Mouse (Mus musculus) spleen, postnatal 10 days (tissue): ENCODE measurements around the gene Ddx60.
"Not testable (repeated sequence)": the region's sequence is repeated elsewhere in the genome, so short reads cannot be mapped to it uniquely, and the experiment has no call there.

Experiments
- DNase-seq, 2 experiments: peaks; one replicate each; pipeline ENCODE4 v3.0.0; 2021 to 2022; ENCODE audit warnings: low spot score in 2 of 2

Gene Ddx60

DNA sequence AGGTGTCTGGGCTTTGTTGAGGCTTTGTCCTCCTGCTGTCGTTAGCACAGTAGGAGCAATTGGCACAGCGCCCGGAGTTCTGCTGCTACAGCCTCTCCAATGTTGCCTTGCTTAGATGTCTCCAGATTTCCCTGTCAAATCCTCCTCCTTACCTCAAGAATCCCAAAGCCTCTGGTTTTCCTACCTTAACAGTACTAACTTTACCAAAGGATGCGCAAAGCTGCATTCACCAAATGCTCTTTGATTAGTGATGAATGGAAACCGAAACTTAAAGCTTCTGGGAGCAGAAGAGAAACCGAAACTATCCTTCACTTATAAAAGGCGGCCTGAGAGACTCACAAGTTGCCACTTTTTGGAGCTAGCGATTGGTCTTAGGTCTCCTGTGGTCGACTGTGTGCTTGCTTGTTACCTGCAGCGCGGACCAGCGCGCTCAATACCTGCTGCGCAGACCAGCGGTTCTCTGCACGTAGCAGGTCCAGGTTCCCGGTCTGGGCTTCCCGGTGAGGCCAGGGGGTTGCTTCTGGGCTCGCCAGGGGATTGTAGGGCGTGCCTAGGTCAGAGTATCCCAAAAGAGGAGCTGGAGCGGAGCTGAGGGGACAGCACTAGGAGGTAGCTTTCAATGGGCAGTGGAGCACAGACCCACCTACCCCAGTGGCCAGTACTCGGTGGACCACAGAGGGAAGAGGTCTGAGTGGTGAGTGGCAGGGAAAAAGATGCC is at the start of gene Ddx60:
Gene Ddx60 (plus strand): TSS at position 311 of the 718 bp plus-strand sequence.
- DNase-seq = peak; percentile 18 to 57

DNA sequence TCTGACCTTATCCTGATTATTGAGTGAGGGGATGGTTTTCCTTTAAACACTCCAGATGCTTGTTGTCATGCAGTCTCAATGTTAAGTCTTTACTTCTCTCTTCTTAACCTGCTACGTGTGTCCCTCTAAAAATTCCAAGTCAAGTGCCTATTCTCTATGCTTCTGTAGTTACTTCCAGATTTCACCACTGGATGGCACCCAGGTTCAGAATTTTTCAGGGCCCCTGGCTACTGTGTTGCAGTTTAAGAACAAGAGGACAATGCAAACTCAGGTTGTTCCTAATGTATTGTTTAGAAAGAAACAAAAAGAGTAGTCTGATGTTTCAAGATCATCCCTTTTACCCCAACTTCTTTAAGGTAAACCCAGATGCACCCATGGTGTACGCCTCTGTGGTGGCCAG is 33.8 kb upstream of the Ddx60 start:
- peak in 1 of 2 experiments; percentile 29 for DNase-seq

DNA sequence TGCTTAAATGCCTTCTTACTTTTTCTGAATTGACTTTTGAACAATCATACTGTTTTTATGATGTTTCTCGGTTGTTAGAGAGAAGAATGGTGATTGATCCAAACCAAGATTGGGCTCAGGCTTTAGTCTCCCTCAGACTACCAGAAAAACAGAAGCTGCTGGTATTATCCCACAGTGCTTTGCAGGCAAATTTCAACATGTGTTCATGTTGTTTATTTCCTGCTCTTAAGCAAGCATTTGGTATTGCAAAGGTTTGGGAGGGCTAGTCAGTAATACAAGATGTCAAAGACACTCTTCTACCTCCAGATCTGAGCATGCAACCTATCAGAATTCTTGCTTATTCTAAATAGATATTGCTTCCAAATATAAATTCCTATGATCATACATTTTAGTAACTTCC is 31.1 kb upstream of the Ddx60 start:
- DNase-seq = no peak

DNA sequence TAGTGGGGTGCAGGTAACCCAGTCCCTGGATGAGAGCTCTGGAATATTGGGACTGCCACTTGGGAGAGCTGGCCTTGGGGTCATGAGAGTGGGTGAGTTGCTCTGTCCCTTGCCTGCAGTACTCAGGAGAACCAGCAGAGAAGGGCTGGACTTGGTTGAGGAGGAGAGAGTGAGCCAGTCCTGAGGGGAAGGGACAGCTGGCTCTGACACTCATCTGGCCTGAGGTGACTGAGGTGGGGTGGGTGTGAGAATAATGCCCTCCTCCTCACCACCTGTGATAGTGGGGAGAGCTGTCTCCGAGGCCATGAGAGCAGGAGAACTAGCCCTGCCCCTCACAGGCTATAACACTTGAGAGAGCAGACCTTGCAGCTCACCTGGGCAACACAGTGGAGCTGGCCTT is 30.5 kb upstream of the Ddx60 start:
- DNase-seq = no peak

DNA sequence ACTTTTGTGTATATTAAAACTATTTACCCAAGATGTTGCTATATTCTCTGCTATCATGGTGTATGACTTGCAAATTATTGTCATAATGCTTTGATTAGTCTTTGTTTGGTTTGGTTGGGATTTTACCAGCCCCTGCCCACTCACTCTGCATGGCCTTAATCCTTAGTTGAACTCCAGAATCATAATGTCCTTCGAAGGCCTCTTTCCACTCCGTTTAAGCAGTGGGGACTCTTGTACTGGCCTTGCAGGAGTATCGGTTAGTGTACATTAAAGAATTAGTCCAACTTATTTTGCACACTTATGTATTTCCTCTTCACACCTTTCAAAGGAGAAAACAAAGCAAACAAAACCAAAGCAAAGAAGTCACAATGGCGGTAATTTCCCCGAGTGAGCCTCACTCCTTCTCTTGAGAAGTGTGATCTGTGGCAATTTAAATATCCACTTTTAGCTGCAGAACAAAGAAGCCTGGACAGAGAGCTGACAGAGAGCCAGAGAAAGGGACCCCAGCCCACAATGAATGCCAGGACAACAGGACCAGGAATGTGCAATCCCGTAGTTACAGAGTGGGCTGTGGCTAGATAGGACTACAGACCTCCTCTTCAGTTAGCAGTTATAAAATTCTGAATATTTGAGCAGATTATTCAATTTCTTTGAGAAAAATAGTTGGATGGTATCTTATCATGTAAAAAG is 26.7 kb upstream of the Ddx60 start:
- DNase-seq = no peak

DNA sequence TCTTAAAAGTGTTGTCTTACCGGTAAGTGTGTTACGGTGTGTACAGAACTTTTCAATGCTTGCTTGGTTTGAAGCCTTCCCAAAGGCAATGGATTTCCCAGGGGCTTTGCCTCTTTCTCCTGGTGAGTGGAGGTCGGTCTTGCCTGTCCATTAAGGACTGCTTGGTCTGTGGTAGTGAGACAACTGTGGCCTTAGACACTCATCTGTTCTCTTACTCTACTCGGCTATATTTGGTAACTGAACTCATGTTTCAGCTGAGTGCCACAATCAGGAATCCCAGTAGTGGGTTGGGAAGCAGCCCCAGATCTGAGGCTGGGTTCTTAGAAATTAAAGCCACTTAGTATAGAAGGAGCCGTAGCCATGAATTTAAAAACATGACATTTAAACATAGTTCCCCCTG is 25.4 kb upstream of the Ddx60 start, which contains the start of gene Palld:
Gene Palld (minus strand): TSS at position 170 of the 400 bp plus-strand sequence.
- DNase-seq = no peak

DNA sequence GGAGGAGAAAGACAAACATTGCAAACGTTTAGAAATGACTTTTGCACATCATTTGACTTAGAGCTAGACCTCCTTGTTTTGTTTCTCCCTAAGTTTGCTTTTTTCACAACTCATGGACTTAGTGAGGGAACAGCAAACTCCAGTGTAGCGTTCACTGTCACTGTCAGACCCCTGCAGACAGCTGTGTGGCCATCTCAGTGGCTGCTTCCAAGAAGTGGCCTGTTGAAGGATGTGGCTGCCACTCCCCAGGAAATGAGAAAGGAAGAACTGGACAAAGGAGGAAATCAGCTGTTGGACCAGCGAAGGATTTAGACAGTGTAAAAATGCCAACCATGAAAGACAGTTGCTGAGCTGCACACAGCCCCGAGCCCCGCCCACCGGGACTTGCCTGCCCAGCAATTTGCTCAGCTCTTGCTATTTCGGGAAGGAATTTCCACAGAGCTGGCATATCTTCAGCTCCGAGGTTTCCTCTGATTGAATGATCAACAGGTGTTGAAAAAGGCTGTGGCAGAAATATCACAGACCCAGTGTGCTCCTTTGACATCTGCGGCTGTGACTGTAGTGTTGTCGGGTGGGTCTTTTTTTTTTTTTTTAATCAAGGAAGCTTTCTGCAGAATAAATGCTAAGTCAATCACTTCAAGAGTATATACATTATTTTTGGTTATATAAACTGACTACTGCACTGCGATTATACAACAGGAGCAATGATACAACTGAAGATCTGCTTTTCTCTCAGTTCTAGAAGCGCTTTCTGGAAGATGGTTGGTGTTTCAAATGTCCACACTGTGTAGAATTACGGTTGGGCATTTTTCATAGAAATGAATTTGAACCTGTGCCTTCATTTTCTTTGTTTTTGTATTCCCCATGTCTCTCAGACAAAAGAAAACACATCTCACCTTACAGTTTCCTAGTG is 19.3 kb upstream of the Ddx60 start:
- DNase-seq = peak in 1 of 2 experiments; percentile 18

DNA sequence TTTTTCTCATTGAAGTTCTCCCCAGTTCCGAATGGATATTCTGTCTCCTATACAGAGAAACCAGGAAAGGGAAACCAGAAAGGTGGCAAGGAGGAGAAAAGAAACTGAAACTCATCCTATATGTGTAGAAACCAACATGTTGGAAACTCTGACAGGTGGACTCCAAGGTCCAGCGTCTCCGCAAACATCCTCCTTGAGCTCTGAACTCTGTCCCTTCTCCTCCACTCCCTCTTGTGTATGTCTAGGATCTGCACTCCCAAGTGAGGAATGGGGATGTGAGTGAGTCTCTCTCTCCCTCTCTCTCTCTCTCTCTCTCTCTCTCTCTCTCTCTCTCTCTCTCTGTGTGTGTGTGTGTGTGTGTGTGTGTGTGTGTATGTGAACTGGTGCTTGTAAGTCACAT is 18.6 kb upstream of the Ddx60 start:
- DNase-seq = no peak

DNA sequence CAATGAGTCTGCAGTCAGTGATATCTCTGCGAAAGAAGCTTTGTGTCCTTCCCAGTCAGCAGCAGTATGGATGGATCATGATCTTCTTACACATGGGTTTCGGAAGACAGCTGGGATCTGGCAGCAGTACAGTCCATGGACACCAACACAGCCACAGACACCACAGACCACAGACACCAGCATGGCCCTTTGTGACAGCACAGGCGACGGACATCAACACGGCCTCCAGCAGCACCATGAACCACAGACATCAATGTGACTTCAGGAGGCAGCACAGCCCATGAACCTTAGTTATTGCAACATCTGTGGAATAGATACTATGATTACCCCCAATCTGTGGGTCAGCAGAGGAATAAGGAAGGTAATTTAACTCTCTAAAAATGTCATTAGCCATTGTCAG is 15.1 kb upstream of the Ddx60 start:
- no peak for DNase-seq

DNA sequence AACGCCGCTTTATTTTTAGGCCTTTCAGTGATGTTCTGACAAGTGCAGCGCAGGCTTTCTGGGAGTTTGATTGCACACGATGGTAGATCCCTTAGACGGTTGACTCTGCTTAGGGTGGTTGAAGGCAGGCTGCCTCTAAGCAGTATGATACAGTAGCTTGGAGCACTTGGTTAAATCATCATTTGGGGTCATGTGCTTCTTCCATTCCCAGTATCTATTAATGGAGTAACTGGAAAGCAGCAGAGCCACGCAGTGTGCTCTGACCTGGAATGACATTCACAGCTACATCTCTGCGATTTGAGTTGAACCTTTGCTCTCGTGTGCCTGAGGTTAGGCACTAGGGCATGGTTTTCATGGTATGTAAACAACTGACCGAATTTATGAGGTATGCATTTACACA is 13.9 kb upstream of the Ddx60 start:
- DNase-seq = no peak

DNA sequence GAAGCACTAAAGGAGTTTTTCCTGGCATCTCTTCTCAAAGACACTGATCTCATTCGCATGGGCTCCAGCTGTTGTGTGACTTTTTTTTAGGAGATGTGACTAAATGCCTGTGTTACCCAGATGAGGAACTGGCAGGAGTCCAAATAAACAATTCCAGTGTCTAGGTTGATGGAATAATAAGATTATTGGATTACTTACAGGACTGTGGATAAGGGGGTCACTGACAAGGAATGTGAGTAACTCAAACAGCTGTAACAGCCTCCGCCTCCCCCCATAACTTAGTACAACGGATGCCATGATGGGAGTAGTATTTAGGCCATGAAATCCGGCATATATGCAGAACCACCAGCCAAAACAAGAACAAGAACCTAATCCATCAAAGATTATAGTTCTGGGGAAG is 10.6 kb upstream of the Ddx60 start:
- DNase-seq = no peak

DNA sequence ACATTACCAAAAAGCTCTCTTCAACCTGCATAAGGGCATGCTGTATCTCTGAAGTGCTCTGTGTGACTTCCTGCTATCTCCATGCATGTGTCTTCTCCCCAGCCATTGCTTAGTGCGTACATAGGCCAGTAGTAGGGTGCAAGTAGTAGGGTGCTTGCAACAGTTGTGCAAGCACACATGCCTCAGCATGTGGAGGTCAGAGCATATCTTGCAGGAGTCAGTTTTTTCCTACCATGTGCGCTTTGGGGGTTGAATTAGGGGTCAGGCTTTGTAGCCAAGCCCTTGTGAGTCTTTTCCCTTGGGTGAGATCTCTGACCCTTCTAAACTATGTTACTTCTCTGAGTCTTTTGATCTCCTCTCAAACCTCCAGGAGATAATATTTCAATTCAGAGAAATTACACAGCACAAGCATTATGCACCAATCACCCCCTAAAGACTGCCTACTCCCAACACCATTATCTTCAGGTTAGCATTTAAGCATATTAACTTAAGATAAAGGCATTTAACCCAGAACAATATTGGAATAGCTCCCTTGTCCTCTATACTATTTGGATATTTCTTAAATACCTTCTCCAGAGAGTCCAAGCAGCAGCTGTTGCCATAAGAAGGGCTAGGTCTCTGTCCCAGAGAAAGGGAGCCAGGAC is 8.6 kb upstream of the Ddx60 start:
- DNase-seq = no peak

DNA sequence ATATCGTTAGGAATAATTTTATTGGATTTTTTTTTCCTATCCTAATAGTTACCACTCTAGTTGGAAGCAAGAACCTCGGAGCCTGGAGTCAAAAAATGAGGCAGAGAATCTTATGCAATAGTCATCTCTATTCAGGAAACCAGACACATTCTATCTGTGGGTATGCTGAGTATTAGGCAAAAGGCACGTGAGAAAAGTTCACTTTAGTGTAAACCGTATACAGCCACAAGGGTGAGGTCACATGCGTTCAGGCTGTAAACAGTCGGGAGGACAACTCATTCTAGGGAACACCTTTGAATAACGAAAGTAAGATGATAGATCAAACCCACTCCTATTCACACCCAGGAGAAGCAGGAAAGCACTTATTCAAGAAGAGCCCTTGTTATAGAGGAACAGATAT is 7.5 kb upstream of the Ddx60 start:
- DNase-seq = no peak

DNA sequence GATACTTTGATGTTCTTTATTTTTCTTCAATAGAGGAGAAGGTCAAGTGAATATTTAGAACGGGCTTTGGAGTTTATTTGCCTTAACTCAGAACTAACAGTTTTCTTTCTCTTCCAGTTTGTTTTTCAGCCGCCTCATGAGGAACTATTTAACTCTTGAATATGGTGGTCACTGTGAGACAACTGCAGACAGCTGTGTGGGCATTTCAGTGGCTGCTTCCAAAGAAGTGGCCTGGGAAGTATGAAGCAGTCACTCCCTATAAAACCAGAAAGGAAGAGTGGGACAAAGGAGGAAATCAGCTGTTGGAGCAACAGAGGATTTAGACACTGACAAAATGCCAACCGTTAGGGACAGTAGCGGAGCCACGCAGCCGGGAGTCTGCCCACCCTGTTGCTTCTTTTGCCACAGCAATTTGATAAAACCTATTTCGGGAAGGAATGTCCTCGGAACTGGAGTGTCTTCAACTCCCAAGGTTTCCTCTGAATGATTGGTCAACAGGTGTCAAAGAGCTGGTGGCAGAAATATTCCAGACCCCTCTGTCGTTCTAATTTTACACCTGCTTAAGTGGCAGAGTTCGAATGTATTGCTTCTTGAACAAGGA is 6.3 kb upstream of the Ddx60 start:
- no peak for DNase-seq

DNA sequence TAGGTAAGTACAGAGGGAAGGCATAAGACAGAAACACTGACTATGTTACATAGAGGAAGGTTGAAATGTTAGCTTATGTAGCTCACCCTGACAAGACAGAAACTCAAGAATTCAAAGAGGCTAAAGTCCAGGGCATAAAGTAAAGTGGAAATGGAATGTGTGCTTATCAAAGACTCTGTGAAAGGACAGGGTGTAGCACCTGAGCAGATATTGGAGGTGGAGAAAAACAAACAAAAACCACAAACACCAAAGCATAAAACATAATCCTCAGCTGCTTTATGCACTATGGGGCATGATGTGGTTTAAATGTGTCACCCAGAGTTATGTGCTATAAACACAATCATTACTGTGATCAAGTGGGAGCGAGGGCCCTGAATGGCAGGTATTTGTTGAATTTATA is 3.4 kb upstream of the Ddx60 start:
- no peak for DNase-seq

DNA sequence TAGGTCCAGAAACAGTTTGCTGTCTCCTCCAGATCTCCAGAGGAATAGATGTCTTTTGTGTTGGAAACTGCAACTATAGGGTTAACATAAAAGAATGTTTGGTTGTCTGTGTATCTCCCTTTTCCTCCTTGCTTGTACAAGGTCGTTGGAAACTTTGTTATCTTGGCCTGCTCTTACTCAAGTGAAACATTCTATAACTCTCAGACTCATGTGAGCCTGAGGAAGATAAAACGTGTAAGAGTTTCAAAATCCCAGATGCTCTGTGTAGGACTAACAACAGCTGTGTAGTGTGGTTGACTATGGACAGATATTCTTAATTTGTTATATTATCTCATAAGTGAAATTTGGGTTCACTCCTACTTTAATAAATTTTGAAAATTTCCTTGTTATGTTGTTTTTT is 5.4 kb downstream of the Ddx60 start:
- no peak for DNase-seq

DNA sequence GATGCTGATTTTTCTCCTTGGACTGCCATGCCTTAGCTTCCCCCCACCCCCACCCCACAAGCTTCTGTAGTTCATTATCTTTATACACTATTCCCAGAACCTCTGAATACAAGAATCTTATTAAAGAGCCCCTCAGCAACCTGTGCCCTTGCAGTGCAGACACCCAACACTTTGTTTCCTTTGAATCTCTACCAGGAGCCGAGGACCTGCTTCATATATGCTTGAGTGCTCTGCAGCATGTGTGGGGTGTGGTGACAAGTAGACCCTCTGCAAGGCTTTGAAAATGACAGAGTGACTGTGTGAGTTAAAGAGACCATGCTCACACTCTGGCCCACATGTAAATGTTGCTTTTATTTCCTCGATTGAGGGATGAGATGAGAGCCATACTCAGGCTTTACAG is 9.7 kb downstream of the Ddx60 start:
- no peak for DNase-seq

DNA sequence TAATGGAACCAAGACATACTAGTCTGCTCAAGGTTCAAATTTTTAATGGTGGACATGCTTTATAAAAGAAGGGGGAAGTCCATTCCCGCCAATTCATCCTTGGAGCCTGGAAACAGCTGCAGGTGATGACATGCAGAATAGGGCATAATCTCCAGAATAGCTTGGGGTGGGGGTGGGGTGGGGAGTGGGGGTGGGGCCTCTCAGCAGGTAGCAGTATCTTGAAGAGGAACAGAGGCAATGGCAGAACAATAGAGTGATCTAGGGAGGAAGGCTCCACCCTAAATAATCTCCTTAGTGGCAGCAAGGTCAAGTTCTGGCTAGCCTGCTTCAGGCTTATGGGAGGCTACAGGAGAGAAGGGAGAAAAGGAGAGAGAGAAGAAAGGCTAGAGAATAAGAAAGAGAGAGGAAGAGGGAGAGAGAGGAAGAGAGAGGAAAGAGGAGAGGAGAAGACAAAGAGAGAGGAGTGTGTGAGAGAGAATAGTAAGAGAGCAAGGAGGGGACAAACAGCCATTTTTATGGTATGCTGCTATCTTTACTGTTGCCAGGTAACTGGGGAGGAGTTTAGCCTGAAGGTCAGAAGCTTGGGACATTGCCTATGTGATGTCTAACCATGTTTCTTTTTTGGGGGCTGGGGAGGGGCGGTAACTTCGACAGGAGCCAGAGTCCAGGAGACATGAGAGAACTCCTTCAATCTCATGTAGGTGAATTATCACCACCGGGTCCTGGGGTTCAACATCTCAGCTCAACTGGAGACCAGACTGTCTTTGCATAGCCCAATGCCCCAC is 36.9 kb downstream of the Ddx60 start:
- DNase-seq = not testable (repeated sequence)

DNA sequence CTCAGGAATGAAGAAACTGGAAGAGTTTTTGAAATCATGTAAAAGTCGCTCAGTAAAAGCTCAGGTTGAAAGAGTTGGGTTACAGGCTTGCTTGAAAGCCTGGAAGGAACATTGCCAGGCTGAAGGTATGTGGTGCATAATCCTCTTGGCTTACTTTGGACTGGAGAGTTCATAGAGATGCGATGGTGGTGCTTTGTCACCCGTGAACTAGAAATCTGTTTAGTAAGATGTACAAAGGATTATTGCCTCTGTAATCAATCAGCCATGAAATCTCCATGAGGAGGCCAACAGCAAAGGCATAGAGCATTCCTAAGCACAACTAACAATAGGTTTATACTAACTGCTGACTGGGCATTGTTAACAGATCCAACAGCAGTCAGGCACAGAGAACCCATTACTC is 41.7 kb downstream of the Ddx60 start:
- DNase-seq = no peak

DNA sequence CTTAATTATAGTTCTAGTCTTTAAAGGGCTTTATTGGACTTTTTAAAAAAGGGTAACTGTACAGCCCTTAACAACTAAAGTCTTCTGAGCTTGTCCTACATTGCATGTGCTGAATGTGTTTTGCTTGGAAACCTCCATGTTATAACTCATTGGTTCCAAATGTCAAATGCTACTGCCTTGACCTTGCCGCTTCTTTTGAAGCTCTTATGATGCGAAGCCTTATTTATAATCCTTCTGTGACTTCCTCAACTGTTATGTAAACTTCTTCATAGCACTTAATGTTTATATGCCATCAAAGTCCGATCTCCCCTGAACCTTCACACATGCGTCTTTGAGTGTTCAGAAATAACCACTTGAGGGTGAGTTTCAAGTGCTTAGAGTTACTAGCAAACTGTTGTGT is 57.1 kb downstream of the Ddx60 start:
- DNase-seq = no peak
